Mouse (Mus musculus) c-Kit-positive CD71-positive TER-119-positive erythroid progenitor cells, embryonic 14.5 days (primary cell): ENCODE results near the gene Wdr38.
A peak's percentile ranks its signal among the peaks of the same experiment; 100 is the strongest.
"Not testable (repeated sequence)": the region's sequence is repeated elsewhere in the genome, so short reads cannot be mapped to it uniquely, and the experiment has no call there.

Experiments used
- DNase-seq: peaks from one replicate; pipeline ENCODE4 v3.0.0-alpha.2; 2013; ENCODE audit warnings: low spot score

The Wdr38 gene

GRCm38 (mm10) chr2:38992452-38992851 is 4.8 kb upstream of the Wdr38 start:
- no peak for DNase-seq

- DNase-seq: no peak
Observed at GRCm38 (mm10) chr2:38999381-38999780, 2.1 kb downstream of the Wdr38 start.

GRCm38 (mm10) chr2:38999910-39000586 is 2.8 kb downstream of the Wdr38 start:
- no peak for DNase-seq

- no peak for DNase-seq
Observed at GRCm38 (mm10) chr2:39000587-39000919, 3.3 kb downstream of the Wdr38 start.

- no peak for DNase-seq
Observed at GRCm38 (mm10) chr2:39001866-39002265, 4.6 kb downstream of the Wdr38 start.

- no peak for DNase-seq
Observed at GRCm38 (mm10) chr2:39003106-39003505, 5.8 kb downstream of the Wdr38 start.

- no peak for DNase-seq
Observed at GRCm38 (mm10) chr2:39003512-39003911, 6.2 kb downstream of the Wdr38 start.

- peak; percentile 71 for DNase-seq
Observed at GRCm38 (mm10) chr2:39004372-39004771, 7.1 kb downstream of the Wdr38 start.

GRCm38 (mm10) chr2:39004880-39005435 is 7.7 kb downstream of the Wdr38 start, which contains the start of gene Arpc5l:
Arpc5l (plus strand) TSS chr2:39005348.
- DNase-seq: peak; percentile 88

GRCm38 (mm10) chr2:39005574-39006079 is 8.4 kb downstream of the Wdr38 start, which contains the start of gene Rpl35:
Rpl35 (minus strand) TSS chr2:39005624.
- no peak for DNase-seq

GRCm38 (mm10) chr2:39006149-39006730 is 9.0 kb downstream of the Wdr38 start:
- DNase-seq: no peak

GRCm38 (mm10) chr2:39007865-39008264 is 10.6 kb downstream of the Wdr38 start:
- peak; percentile 91 for DNase-seq

- DNase-seq: no peak
Observed at GRCm38 (mm10) chr2:39008350-39008851, 11.1 kb downstream of the Wdr38 start.

- no peak for DNase-seq
Observed at GRCm38 (mm10) chr2:39008954-39009365, 11.7 kb downstream of the Wdr38 start.

- not testable (repeated sequence) for DNase-seq
Observed at GRCm38 (mm10) chr2:39010144-39010543, 12.9 kb downstream of the Wdr38 start.

- DNase-seq: no peak
Observed at GRCm38 (mm10) chr2:39011264-39011663, 14.0 kb downstream of the Wdr38 start.

GRCm38 (mm10) chr2:39011971-39012370 is 14.7 kb downstream of the Wdr38 start:
- no peak for DNase-seq

- no peak for DNase-seq
Observed at GRCm38 (mm10) chr2:39012768-39013279, 15.5 kb downstream of the Wdr38 start.

- DNase-seq: no peak
Observed at GRCm38 (mm10) chr2:39016581-39016980, 19.3 kb downstream of the Wdr38 start.

GRCm38 (mm10) chr2:39020004-39020403 is 22.7 kb downstream of the Wdr38 start:
- DNase-seq: no peak

- no peak for DNase-seq
Observed at GRCm38 (mm10) chr2:39031611-39032010, 34.3 kb downstream of the Wdr38 start.

- no peak for DNase-seq
Observed at GRCm38 (mm10) chr2:39040215-39040614, 42.9 kb downstream of the Wdr38 start.

- DNase-seq: no peak
Observed at GRCm38 (mm10) chr2:39048515-39048914, 51.2 kb downstream of the Wdr38 start.
